Mouse (Mus musculus): Measurements from ENCODE around the gene Itprid2. TPM values are rescaled to one million over a fixed set of nuclear protein-coding genes. Genes with fewer than 3 reads are reported as not detected.

The Itprid2 gene
- polyA plus RNA-seq, 1 experiment from 2014 or later = 10.9 TPM

DNA sequence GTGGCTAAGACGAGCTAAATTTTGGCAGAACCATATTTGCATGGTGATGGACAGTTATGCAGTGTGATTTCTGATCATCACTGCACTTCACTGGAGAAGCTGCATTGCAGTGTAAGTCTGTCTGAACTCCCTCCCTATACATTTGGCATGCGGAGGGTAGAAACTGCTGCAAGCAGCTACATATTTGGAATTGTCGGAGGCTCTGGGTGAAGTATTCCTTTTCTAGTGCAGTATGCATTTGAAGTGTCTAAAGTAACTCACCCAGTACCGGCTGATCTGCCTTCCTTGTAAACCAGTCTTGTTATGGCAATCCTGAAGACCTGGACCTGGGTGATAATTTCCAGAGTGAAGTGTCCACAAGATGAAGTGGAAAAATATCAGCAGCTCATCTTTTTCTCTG is 46.5 kb downstream of the Itprid2 start:
- no peak overlapping the region for H3K4me2 ChIP-seq
- no peak for ATAC-seq (ENCODE audit: insufficient number of reproducible peaks, low FRiP score)
- H3K4me1 ChIP-seq (replicated peaks) = no peaks in the 10 kb centered on the region
- no peaks in the 10 kb centered on the region for H3K9me3 ChIP-seq (replicated peaks)
- H3K27ac ChIP-seq (ENCODE audit: poor library complexity, severe bottlenecking) = no peak overlapping the region
- H3K27me3 ChIP-seq (replicated peaks) = no peaks in the 10 kb centered on the region
- no peak overlapping the region for H3K4me3 ChIP-seq
- H3K9ac ChIP-seq = no peak overlapping the region
- 0 out of 2 replicates have a peak, but pooled peaks cover 3% of the 10 kb centered on the region for H3K36me3 ChIP-seq
- 58% methylated on average over 4 of the region's 4 CpGs for WGBS

DNA sequence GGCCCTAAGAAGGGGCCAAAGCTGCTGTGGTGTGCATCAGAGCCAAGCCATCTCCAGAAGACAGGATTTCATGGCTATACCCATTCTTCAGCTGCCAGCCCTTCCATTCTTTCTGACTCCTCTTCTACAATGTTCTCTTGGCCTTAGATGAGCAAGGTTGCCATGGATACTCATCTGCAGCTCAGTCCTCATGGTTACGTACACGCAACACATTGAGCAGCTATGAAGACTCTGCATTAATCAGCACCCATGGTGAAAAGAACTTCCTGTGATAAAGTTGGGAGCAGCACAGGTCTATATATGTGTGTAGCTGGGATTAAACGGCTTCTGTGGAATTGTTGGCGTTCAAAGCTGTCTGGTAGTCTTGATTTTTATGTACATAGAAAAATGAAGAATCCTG is 48.1 kb downstream of the Itprid2 start:
- WGBS = 81% methylated on average over 4 of the region's 4 CpGs
- no peaks in the 10 kb centered on the region for H3K27me3 ChIP-seq (replicated peaks)
- H3K9me3 ChIP-seq (replicated peaks) = no peaks in the 10 kb centered on the region
- H3K9ac ChIP-seq = no peak overlapping the region
- H3K4me1 ChIP-seq (replicated peaks) = no peaks in the 10 kb centered on the region
- no peak overlapping the region for H3K4me2 ChIP-seq
- no peak for ATAC-seq (ENCODE audit: insufficient number of reproducible peaks, low FRiP score)
- H3K27ac ChIP-seq (ENCODE audit: poor library complexity, severe bottlenecking) = no peak overlapping the region
- H3K36me3 ChIP-seq = 0 out of 2 replicates have a peak, but pooled peaks cover 3% of the 10 kb centered on the region
- H3K4me3 ChIP-seq = no peak overlapping the region

DNA sequence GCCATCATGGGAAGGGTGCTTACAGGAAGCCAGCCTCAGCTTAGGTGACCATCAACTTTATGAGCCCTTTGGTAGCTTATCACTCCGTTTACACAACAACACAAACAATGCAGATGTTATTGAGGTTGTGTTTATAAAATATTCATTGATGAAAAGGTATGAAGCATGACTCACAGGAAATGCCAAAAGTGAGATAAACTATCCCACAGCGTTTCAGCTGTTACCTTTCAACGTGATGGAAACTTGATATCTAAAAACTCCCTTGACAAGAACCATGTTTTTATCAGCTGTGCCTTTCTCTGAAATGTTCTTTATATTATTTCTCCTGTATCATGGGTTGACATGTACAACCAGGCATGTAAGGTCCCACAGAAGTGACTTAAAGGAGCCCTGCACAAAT is 55.7 kb downstream of the Itprid2 start:
- 44% methylated on average over 3 of the region's 3 CpGs for WGBS
- Histone ChIP-seq H3K4me1 (replicated peaks) (no peaks in the 10 kb centered on the region), H3K27me3 (replicated peaks) (no peaks in the 10 kb centered on the region), H3K27ac (ENCODE audit: poor library complexity, severe bottlenecking) (no peak overlapping the region), H3K9me3 (replicated peaks) (no peaks in the 10 kb centered on the region), H3K9ac (no peak overlapping the region), H3K36me3 (no peaks in the 10 kb centered on the region), H3K4me3 (no peak overlapping the region), H3K4me2 (no peak overlapping the region)
- ATAC-seq (ENCODE audit: insufficient number of reproducible peaks, low FRiP score) = no peak

DNA sequence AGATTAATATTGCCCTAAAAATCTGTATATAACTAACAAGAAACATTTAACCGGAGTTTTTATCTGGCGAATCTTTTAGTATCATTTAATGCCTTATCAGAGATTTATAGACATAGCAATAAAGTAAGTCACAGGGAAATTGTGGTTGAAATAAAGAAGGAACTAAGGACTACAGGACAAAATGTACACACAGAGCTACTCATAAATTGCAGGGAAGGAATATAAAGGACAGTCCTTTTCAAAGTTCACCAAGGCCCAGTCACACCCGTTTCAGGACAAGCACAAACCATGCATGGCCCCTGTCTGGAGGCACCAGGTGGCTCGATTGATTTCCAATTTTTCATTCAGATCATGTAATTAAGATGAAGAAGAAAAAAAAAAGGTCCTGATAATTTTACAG is 60.0 kb downstream of the Itprid2 start:
- 92% methylated on average over 4 of the region's 4 CpGs for WGBS

DNA sequence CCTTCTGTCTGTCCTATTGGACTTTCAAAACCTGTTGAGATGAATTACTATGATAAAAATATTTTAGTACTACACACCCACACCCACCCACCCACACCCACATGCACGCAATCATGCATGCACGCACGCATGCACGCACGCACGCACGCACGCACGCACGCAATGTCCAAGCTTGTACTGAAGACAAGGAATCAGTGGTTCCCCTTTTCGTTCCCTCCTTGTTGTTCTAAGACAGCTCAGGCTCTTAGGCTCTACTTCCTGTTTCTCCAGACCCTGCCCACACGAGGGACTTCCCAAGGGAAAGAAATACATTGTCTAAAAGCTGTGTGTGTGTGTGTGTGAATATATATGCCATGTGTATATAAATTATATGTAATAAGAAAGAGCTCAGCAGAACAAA is 60.8 kb downstream of the Itprid2 start:
- 0 out of 2 replicates have a peak, but pooled peaks cover 3% of the 10 kb centered on the region for H3K4me1 ChIP-seq (replicated peaks)
- WGBS = 81% methylated on average over 12 of the region's 12 CpGs
- H3K4me3 ChIP-seq = no peak overlapping the region
- H3K9ac ChIP-seq = no peak overlapping the region
- no peaks in the 10 kb centered on the region for H3K9me3 ChIP-seq (replicated peaks)
- no peak overlapping the region for H3K4me2 ChIP-seq
- no peak overlapping the region for H3K27ac ChIP-seq (ENCODE audit: poor library complexity, severe bottlenecking)
- no peaks in the 10 kb centered on the region for H3K27me3 ChIP-seq (replicated peaks)
- ATAC-seq (ENCODE audit: insufficient number of reproducible peaks, low FRiP score) = no peak
- no peaks in the 10 kb centered on the region for H3K36me3 ChIP-seq

More for the DNA sequence above, 60.0 kb downstream of the Itprid2 start:
- H3K9me3 ChIP-seq (replicated peaks) = no peaks in the 10 kb centered on the region
- H3K27ac ChIP-seq (ENCODE audit: poor library complexity, severe bottlenecking) = no peak overlapping the region
- H3K9ac ChIP-seq = no peak overlapping the region
- ATAC-seq (ENCODE audit: insufficient number of reproducible peaks, low FRiP score) = no peak
- H3K4me3 ChIP-seq = no peak overlapping the region
- H3K36me3 ChIP-seq = no peaks in the 10 kb centered on the region
- H3K4me2 ChIP-seq = no peak overlapping the region
- H3K4me1 ChIP-seq (replicated peaks) = 0 out of 2 replicates have a peak, but pooled peaks cover 3% of the 10 kb centered on the region
- H3K27me3 ChIP-seq (replicated peaks) = no peaks in the 10 kb centered on the region

DNA sequence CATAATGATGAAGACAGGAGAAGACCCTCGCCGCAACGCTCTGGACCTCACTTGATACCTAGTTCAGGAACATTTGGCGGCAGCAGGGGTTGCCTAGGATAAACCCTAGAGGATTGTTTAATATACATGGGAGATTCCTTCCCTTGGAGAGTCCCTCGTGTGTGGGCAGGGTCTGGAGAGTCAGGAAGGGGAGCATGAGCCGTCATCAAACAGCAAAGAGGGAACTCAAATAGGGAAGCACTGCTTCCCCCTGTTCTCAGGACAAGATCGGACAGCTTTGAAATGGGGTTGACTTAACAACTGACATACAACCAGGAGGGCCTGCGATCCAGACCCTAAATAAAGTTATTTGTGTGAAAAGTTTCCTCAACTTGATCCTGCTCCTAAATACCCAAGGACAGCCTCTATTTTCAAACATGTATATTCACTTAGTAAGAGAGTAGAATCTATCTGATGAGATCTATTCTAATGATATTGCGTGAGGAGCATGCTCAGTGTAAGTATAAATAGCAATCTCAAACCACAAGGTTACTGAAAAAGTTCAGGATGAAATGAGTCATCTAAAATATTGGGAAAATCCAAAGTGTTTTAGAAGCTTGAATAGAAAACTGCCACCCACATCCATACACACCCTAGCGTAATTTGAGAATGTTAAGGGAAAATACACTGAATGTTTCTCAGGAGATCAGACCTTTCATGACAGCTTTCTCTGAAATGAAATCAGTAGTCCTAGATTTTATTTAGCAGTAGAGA is 61.5 kb downstream of the Itprid2 start:
- Histone ChIP-seq H3K36me3 (no peaks in the 10 kb centered on the region), H3K27me3 (replicated peaks) (no peaks in the 10 kb centered on the region), H3K9ac (no peak overlapping the region), H3K9me3 (replicated peaks) (no peaks in the 10 kb centered on the region), H3K4me1 (replicated peaks) (0 out of 2 replicates have a peak, but pooled peaks cover 3% of the 10 kb centered on the region), H3K4me2 (no peak overlapping the region), H3K27ac (ENCODE audit: poor library complexity, severe bottlenecking) (no peak overlapping the region), H3K4me3 (no peak overlapping the region)
- 79% methylated on average over 10 of the region's 10 CpGs for WGBS
- no peak for ATAC-seq (ENCODE audit: insufficient number of reproducible peaks, low FRiP score)

DNA sequence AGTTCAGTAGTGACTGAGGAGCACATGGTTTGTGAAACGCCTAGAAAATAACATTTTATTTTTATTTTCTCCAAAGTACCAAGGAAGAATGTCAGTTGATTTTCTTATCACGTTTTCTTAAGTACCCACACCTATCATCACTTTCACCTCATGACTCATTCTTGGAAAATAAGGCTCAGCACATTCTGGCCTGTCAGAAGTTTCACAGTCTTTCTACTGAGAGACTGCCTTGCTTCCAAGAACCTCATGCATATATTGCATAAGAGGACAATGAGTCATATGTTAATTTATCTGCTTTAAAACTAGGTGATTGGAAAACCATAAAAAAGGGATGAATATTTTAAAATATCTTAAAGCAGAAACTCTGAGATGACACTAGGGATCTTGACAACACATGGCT is 63.0 kb downstream of the Itprid2 start:
- ATAC-seq (ENCODE audit: insufficient number of reproducible peaks, low FRiP score) = no peak
- no peaks in the 10 kb centered on the region for H3K9me3 ChIP-seq (replicated peaks)
- no peak overlapping the region for H3K4me3 ChIP-seq
- H3K4me1 ChIP-seq (replicated peaks) = 0 out of 2 replicates have a peak, but pooled peaks cover 3% of the 10 kb centered on the region
- H3K27ac ChIP-seq (ENCODE audit: poor library complexity, severe bottlenecking) = no peak overlapping the region
- H3K27me3 ChIP-seq (replicated peaks) = no peaks in the 10 kb centered on the region
- no peak overlapping the region for H3K9ac ChIP-seq
- H3K36me3 ChIP-seq = no peaks in the 10 kb centered on the region
- no peak overlapping the region for H3K4me2 ChIP-seq
- 21% methylated on average over 2 of the region's 2 CpGs for WGBS

DNA sequence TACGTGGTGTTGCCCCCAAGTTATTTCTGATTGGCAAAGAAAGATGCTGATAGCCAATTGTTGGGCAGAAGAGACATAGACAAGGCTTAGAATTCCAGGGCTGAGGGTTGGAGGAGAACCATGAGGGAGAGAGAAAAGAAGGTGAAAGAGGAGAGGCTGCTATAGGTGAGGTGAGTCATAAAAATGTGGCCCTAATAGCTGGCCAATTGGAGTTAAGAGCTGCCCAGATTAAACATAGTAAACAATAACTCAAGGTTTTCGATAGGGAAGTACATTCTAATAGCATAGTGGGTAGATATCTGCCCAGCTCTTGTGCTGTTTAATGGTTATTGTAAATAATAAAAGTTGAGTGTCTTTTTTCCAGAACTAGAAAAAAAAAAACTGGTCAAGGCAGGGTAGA is 69.6 kb downstream of the Itprid2 start:
- no peak for ATAC-seq (ENCODE audit: insufficient number of reproducible peaks, low FRiP score)
- no peaks in the 10 kb centered on the region for H3K27me3 ChIP-seq (replicated peaks)
- 75% methylated on average over 2 of the region's 2 CpGs for WGBS
- H3K9ac ChIP-seq = no peak overlapping the region
- H3K4me2 ChIP-seq = no peak overlapping the region
- H3K4me1 ChIP-seq (replicated peaks) = peaks cover 7% of the 10 kb centered on the region
- H3K9me3 ChIP-seq (replicated peaks) = no peaks in the 10 kb centered on the region
- H3K36me3 ChIP-seq = no peaks in the 10 kb centered on the region
- H3K4me3 ChIP-seq = no peak overlapping the region
- H3K27ac ChIP-seq (ENCODE audit: poor library complexity, severe bottlenecking) = no peak overlapping the region

DNA sequence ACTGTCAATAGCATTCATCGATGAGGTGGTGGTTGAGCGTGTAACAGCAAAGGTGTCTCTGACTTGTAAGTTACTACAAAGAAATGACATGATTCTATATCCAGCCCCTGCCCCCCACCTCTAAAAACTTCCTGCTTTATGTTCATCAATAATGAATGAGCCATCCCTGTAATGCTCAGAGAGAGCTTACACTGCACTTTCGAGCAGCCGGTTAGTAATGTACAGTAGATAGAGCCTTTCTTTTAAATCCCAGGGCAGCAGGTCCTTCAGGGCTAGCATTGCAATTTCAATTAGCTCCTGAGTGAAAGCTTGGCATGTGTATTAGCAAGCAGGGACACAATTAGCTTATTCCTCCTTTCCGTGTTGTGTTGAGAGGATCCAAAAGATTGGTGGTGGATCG is 72.4 kb downstream of the Itprid2 start, which contains the start of gene Ppp1r1c:
Gene Ppp1r1c, plus strand, starts transcription at position 206 of the 400 bp plus-strand sequence.
- Histone ChIP-seq H3K4me3 (no peak within 1 kb of the TSS), H3K27me3 (replicated peaks) (no peaks in the 10 kb centered on the region), H3K36me3 (no peaks in the 10 kb centered on the region), H3K4me1 (replicated peaks) (peaks cover 10% of the 10 kb centered on the region), H3K9me3 (replicated peaks) (no peaks in the 10 kb centered on the region), H3K27ac (ENCODE audit: poor library complexity, severe bottlenecking) (no peak within 1 kb of the TSS), H3K9ac (no peak within 1 kb of the TSS), H3K4me2 (no peak within 1 kb of the TSS)
- no peak for ATAC-seq (ENCODE audit: insufficient number of reproducible peaks, low FRiP score)
- 86% methylated on average over 6 of the region's 6 CpGs for WGBS

DNA sequence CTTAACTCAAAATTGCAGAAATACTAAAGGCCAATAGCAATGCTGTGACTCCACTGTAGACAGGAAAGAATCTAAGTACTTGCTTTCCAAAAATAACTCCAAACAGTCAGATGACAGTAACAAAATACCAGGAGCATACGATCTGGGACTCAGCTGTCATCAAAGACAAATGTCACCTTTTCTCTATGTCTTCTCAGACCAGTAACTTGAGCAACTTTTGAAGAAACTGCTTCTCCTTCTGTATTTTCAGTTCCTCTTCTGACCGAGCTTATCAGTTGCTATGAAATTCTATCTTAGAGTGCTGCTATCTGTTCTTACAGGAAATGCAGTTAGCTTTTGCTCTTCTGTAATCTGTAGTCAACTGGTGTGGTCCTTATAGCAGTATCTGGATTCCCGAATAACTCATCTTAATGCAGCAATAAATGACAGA is 78.5 kb downstream of the Itprid2 start:
- Histone ChIP-seq H3K27ac (ENCODE audit: poor library complexity, severe bottlenecking) (no peak overlapping the region), H3K9ac (no peak overlapping the region), H3K4me1 (replicated peaks) (peaks cover 12% of the 10 kb centered on the region; the same call in 1 of the 2 replicates), H3K36me3 (no peaks in the 10 kb centered on the region), H3K9me3 (replicated peaks) (no peaks in the 10 kb centered on the region), H3K27me3 (replicated peaks) (no peaks in the 10 kb centered on the region), H3K4me2 (no peak overlapping the region), H3K4me3 (no peak overlapping the region)
- ATAC-seq (ENCODE audit: insufficient number of reproducible peaks, low FRiP score) = no peak
- 14% methylated on average over 3 of the region's 3 CpGs for WGBS

DNA sequence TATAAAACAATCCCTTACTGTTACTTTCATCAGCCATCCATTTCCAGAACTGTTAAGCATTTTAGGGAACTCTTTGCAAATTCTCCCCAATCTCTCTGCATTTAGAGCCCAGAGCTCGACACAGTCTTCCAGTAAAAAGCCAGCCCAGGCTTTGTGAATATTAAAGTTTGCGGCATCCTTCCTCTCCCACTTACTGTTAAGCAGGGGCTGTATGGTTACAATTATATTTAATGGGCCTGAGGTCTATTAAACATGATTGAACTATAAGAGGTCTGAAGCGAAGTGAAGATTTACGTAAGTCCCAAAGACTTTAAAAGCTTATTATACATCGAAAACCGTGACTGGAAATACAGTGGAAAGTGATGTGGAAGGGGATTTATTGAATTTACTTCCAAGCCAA is 79.6 kb downstream of the Itprid2 start:
- WGBS = 87% methylated on average over 6 of the region's 6 CpGs
- no peak for ATAC-seq (ENCODE audit: insufficient number of reproducible peaks, low FRiP score)
- Histone ChIP-seq H3K27me3 (replicated peaks) (no peaks in the 10 kb centered on the region), H3K9ac (no peak overlapping the region), H3K36me3 (no peaks in the 10 kb centered on the region), H3K9me3 (replicated peaks) (no peaks in the 10 kb centered on the region), H3K27ac (ENCODE audit: poor library complexity, severe bottlenecking) (no peak overlapping the region), H3K4me1 (replicated peaks) (peaks cover 12% of the 10 kb centered on the region; the same call in 1 of the 2 replicates), H3K4me2 (no peak overlapping the region), H3K4me3 (no peak overlapping the region)
